Mouse (Mus musculus): ENCODE data around the gene Cmtm6. TPM values are rescaled to one million over a fixed set of nuclear protein-coding genes. Genes with fewer than 3 reads are reported as not detected.

Cmtm6 gene
- polyA plus RNA-seq, 1 experiment from 2014 or later: 26.0 TPM

DNA sequence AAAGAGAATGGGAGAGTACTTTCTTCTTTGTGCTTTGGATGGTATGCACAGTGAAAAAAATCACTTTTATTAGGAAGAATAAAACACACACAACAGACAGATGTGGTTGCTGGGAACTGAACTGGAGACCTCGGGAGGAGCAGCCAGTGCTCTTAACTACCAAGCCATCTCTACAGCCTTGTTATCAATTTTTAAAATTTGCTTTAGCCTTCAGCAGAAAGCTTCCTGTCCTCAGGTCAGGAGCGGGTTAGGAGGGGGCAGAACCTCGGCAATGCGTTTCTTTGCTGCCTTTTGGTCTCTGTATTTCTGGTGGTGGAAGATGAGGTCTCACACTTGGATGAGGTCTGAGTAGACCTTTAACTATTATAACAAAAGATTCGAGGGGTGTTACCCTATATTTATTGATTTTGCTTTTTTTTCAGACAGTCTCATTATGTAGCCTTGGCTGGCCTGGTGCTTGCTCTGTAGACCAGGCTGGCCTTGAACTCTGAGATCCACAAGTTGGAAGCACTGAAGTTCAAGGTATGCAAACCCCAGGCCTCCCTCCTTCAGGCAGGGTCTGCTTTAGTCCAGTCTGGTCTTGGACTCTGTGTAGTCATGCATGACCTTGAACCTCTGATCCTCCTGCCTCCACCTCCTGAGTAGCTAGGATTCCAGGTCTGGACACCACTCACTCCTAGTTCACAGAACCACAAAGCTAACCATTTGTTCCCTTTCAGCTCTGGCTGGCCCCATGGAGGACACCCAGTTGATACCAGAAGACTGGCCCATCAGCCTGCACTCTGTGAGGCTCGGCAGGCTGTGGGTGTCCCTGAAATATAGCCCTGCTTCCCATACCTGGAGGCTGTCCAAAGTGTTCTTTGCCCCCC is 46.5 kb downstream of the Cmtm6 start:
- WGBS (ENCODE audit: insufficient replicate concordance): 13% methylated on average over 6 of the region's 6 CpGs
- peak overlapping the region; percentile 0; the same call in 1 of the 2 replicates for H3K9ac ChIP-seq
- ATAC-seq: no peak

GRCm38 (mm10) chr9:114778047-114778390 is 47.1 kb downstream of the Cmtm6 start:
- peak overlapping the region; percentile 28; the same call in 1 of the 2 replicates for H3K4me2 ChIP-seq
- WGBS (ENCODE audit: insufficient replicate concordance): 22% methylated on average over 7 of the region's 7 CpGs
- H3K9me3 ChIP-seq (replicated peaks): no peaks in the 10 kb centered on the region

More for the DNA sequence above, 46.5 kb downstream of the Cmtm6 start:
- Histone ChIP-seq H3K4me3 (no peak overlapping the region), H3K27ac (peak overlapping the region; percentile 70), H3K36me3 (peaks cover 15% of the 10 kb centered on the region), H3K9me3 (replicated peaks) (no peaks in the 10 kb centered on the region), H3K27me3 (replicated peaks) (peaks cover 24% of the 10 kb centered on the region), H3K4me2 (peak overlapping the region; percentile 28; the same call in 1 of the 2 replicates), H3K4me1 (peaks cover 66% of the 10 kb centered on the region)

GRCm38 (mm10) chr9:114778877-114779276 is 48.0 kb downstream of the Cmtm6 start:
- H3K4me2 ChIP-seq: peak overlapping the region; percentile 87; the same call in 1 of the 2 replicates
- ATAC-seq: no peak
- no peak overlapping the region for H3K9ac ChIP-seq
- H3K27ac ChIP-seq: peak overlapping the region; percentile 16; the same call in 1 of the 2 replicates
- 68% methylated on average over 7 of the region's 7 CpGs for WGBS (ENCODE audit: insufficient replicate concordance)
- H3K4me1 ChIP-seq: peaks cover 66% of the 10 kb centered on the region
- no peak overlapping the region for H3K4me3 ChIP-seq
- H3K36me3 ChIP-seq: peaks cover 4% of the 10 kb centered on the region; the same call in 1 of the 2 replicates
- no peaks in the 10 kb centered on the region for H3K9me3 ChIP-seq (replicated peaks)
- H3K27me3 ChIP-seq (replicated peaks): peaks cover 35% of the 10 kb centered on the region

More at GRCm38 (mm10) chr9:114778047-114778390, 47.1 kb downstream of the Cmtm6 start:
- peak overlapping the region; percentile 0; the same call in 1 of the 2 replicates for H3K9ac ChIP-seq
- H3K36me3 ChIP-seq: peaks cover 11% of the 10 kb centered on the region; the same call in 1 of the 2 replicates
- H3K27ac ChIP-seq: peak overlapping the region; percentile 70
- ATAC-seq: no peak
- H3K4me3 ChIP-seq: no peak overlapping the region
- H3K27me3 ChIP-seq (replicated peaks): peaks cover 29% of the 10 kb centered on the region
- H3K4me1 ChIP-seq: peaks cover 66% of the 10 kb centered on the region

GRCm38 (mm10) chr9:114779984-114780745 is 49.2 kb downstream of the Cmtm6 start:
- ATAC-seq: no peak; the same call in 1 of the 2 replicates
- Histone ChIP-seq H3K27ac (peak overlapping the region; percentile 74), H3K36me3 (no peaks in the 10 kb centered on the region), H3K4me3 (peak overlapping the region; percentile 61), H3K4me2 (peak overlapping the region; percentile 87), H3K27me3 (replicated peaks) (peaks cover 35% of the 10 kb centered on the region), H3K9ac (peak overlapping the region; percentile 65), H3K4me1 (peaks cover 64% of the 10 kb centered on the region), H3K9me3 (replicated peaks) (no peaks in the 10 kb centered on the region)
- 11% methylated on average over 23 of the region's 23 CpGs for WGBS (ENCODE audit: insufficient replicate concordance)

GRCm38 (mm10) chr9:114780746-114781525 is 50.0 kb downstream of the Cmtm6 start:
- under 1% methylated on average over 38 of the region's 38 CpGs for WGBS (ENCODE audit: insufficient replicate concordance)
- peak overlapping the region; percentile 65 for H3K9ac ChIP-seq
- no peaks in the 10 kb centered on the region for H3K36me3 ChIP-seq
- ATAC-seq: peak; percentile 42
- peak overlapping the region; percentile 61 for H3K4me3 ChIP-seq
- H3K4me2 ChIP-seq: peak overlapping the region; percentile 87
- H3K27ac ChIP-seq: peak overlapping the region; percentile 74
- peaks cover 35% of the 10 kb centered on the region for H3K27me3 ChIP-seq (replicated peaks)
- no peaks in the 10 kb centered on the region for H3K9me3 ChIP-seq (replicated peaks)
- H3K4me1 ChIP-seq: peaks cover 64% of the 10 kb centered on the region

- Histone ChIP-seq H3K27ac (peak within 1 kb of the TSS; percentile 74), H3K4me1 (peaks cover 58% of the 10 kb centered on the region), H3K36me3 (no peaks in the 10 kb centered on the region), H3K9ac (peak within 1 kb of the TSS; percentile 65), H3K4me2 (peak within 1 kb of the TSS; percentile 87), H3K9me3 (replicated peaks) (no peaks in the 10 kb centered on the region), H3K4me3 (peak within 1 kb of the TSS; percentile 61), H3K27me3 (replicated peaks) (peaks cover 35% of the 10 kb centered on the region)
- peak; percentile 79 for ATAC-seq
- 1% methylated on average over 52 of the region's 54 CpGs for WGBS (ENCODE audit: insufficient replicate concordance)
Measured at GRCm38 (mm10) chr9:114781526-114782212, 50.8 kb downstream of the Cmtm6 start, which contains the start of gene Cmtm7. Gene Cmtm7, minus strand, starts transcription at chr9:114781856.

DNA sequence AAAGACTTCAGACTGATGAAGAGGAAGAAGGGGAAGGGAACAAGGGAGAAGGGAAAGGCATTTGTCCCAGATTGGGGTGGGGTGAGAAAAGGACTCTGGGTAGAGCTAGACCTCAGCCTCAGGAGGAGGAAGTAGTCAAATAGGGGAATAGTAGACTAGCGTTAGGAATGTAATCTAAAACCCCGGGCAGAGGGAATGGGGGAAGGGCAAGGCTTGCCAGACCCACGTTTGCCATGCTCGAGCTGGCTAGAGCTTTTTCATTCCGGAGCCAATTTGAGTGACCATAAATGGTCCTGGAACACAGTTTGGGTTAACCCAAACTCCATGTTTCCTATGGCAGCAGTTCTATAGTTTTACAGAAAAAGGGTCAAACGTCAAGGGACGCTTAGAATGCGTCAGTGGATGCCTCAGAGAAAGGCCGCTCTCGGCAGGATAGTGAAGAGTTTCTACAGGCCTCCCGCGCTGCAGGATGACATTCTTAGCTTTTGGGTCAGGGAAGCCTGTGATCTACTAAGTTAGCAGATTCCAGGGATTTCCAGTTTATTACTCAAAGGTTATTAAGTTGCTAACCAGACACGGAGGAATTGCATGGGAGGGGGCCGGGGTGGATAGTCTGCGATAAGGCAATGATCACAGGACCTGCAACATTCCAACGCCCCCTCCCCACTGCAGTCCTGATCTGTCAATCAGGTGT is 54.7 kb downstream of the Cmtm6 start:
- 20% methylated on average over 16 of the region's 16 CpGs for WGBS (ENCODE audit: insufficient replicate concordance)
- H3K4me1 ChIP-seq: peaks cover 34% of the 10 kb centered on the region
- H3K27ac ChIP-seq: no peak overlapping the region
- H3K4me2 ChIP-seq: no peak overlapping the region
- H3K27me3 ChIP-seq (replicated peaks): peaks cover 29% of the 10 kb centered on the region
- no peaks in the 10 kb centered on the region for H3K36me3 ChIP-seq
- no peak overlapping the region for H3K4me3 ChIP-seq
- no peaks in the 10 kb centered on the region for H3K9me3 ChIP-seq (replicated peaks)
- no peak for ATAC-seq
- no peak overlapping the region for H3K9ac ChIP-seq

DNA sequence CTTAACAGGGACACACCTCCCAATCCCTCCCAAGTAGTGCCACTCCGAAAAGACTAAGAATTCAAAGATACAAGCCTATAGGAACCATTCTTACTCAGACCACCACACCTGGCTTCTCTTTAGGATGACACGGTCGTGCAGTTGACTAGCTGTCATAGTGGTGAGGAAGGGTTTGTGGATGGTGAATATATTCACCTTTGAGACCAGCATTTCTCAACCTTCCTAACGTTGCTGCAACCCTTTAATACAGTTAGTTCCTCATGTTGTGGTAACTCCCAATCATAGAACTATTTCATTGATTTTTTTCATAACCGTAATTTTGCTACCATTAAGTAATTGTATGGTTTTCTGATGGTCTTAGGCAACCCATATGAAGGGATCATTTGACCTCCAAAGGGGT is 56.2 kb downstream of the Cmtm6 start:
- peaks cover 20% of the 10 kb centered on the region for H3K4me1 ChIP-seq
- no peak overlapping the region for H3K4me3 ChIP-seq
- H3K36me3 ChIP-seq: no peaks in the 10 kb centered on the region
- no peaks in the 10 kb centered on the region for H3K9me3 ChIP-seq (replicated peaks)
- no peak overlapping the region for H3K27ac ChIP-seq
- peaks cover 16% of the 10 kb centered on the region; the same call in 1 of the 2 replicates for H3K27me3 ChIP-seq (replicated peaks)
- 73% methylated on average over 5 of the region's 5 CpGs for WGBS (ENCODE audit: insufficient replicate concordance)
- no peak overlapping the region for H3K9ac ChIP-seq
- H3K4me2 ChIP-seq: no peak overlapping the region
- no peak for ATAC-seq

GRCm38 (mm10) chr9:114787716-114788115 is 56.8 kb downstream of the Cmtm6 start:
- Histone ChIP-seq H3K36me3 (no peaks in the 10 kb centered on the region), H3K4me3 (no peak overlapping the region), H3K4me1 (peaks cover 20% of the 10 kb centered on the region), H3K27me3 (replicated peaks) (peaks cover 13% of the 10 kb centered on the region; the same call in 1 of the 2 replicates), H3K4me2 (no peak overlapping the region), H3K27ac (peak overlapping the region; percentile 41; the same call in 1 of the 2 replicates), H3K9ac (no peak overlapping the region), H3K9me3 (replicated peaks) (no peaks in the 10 kb centered on the region)
- ATAC-seq: no peak
- WGBS (ENCODE audit: insufficient replicate concordance): 25% methylated on average over 7 of the region's 7 CpGs

DNA sequence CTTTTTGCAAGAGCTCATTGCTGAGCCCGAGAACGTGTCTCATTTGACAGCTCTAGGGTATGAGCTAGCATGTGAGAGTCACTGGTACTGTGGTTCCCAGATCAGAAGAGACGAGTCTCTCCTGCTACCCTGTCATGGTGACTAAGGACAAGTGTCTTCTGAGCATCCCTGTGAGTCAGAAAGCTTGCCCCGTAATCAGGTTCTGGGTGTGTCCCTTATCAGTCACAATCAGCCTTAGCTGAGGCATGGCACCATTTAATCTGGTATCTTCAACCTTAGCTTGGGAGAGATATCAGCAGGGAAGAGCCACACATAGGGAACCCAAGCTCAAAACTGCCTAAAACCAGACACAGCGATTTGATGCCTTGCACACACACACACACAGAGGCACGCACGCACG is 57.8 kb downstream of the Cmtm6 start:
- Histone ChIP-seq H3K4me3 (no peak overlapping the region), H3K9me3 (replicated peaks) (no peaks in the 10 kb centered on the region), H3K9ac (no peak overlapping the region), H3K36me3 (no peaks in the 10 kb centered on the region), H3K4me1 (peaks cover 20% of the 10 kb centered on the region), H3K27ac (no peak overlapping the region), H3K4me2 (no peak overlapping the region), H3K27me3 (replicated peaks) (peaks cover 4% of the 10 kb centered on the region; the same call in 1 of the 2 replicates)
- 47% methylated on average over 8 of the region's 8 CpGs for WGBS (ENCODE audit: insufficient replicate concordance)
- peak; percentile 30; the same call in 1 of the 2 replicates for ATAC-seq

All from liver, embryonic 12.5 days (tissue).